Comparison of ENCODE assay signal across 9 mouse cellular contexts in genomic region chr12:86305635-86306243, GRCm38 (mm10). TPM values are rescaled to one million over a fixed set of nuclear protein-coding genes. Genes with fewer than 3 reads are reported as not detected.
DNase-seq lines count a peak whose midpoint lies in the region; ATAC-seq and TF ChIP-seq lines count a peak whose summit lies in the region.
"Had no signal": no experiment of that assay in that cellular context is flagged by ENCODE, and none has a peak within 500 bp of the region (broad histone marks: within the 10 kb centered on the region; RNA-seq: fewer than 3 reads in every experiment).

No protein-coding gene starts in this region.

- no peak for DNase-seq in gastrocnemius, adult 2 months
- no peak for DNase-seq in gastrocnemius, postnatal 25 days
- peak; percentile 42 to 55 for DNase-seq in kidney, postnatal 4 days
- DNase-seq in thymus, postnatal 14 days = peak; percentile 78
- no peak for DNase-seq in left cerebral cortex, adult 18-20 months (ENCODE audit: low spot score in 2 of 2)

- peak; percentile 42 for TF ChIP-seq CTCF in gastrocnemius, adult 2 months (IDR thresholded peaks at IDR 0.05)

- H3K4me2 ChIP-seq in heart, embryonic 15.5 days = peak overlapping the region; percentile 58

- no peak overlapping the region for H3K27ac ChIP-seq in gastrocnemius, adult 2 months
- no peak overlapping the region for H3K27ac ChIP-seq in brown adipose tissue, adult 24 weeks (replicated peaks; ENCODE audit: low read depth, low read length)
- no peak overlapping the region for H3K27ac ChIP-seq in heart, embryonic 15.5 days

- H3K4me1 ChIP-seq in brown adipose tissue, adult 24 weeks (ENCODE audit: control insufficient read depth, insufficient read depth, insufficient read length, low read length) = no peaks in the 10 kb centered on the region
- H3K4me1 ChIP-seq in heart, embryonic 15.5 days (replicated peaks) = peaks cover 11% of the 10 kb centered on the region

- intact Hi-C loops in gastrocnemius, adult 2 months (cut with DNase I) = loop anchor here (5.0 kb wide), 1 partner anchor 97 kb away; no protein-coding TSS in a partner anchor

- no peaks in the 10 kb centered on the region for H3K27me3 ChIP-seq in heart, embryonic 15.5 days
- H3K27me3 ChIP-seq: Patski had no signal

- no peaks in the 10 kb centered on the region for H3K36me3 ChIP-seq in heart, embryonic 15.5 days

- H3K9ac ChIP-seq in heart, embryonic 15.5 days = 0 out of 2 replicates have a peak overlapping the region, but pooled peaks have one; percentile 7

- no peaks in the 10 kb centered on the region for H3K9me3 ChIP-seq in heart, embryonic 15.5 days (replicated peaks)

- no peak for ATAC-seq in heart, embryonic 15.5 days (replicated peaks; ENCODE audit: insufficient number of reproducible peaks, insufficient read depth, low FRiP score, low read depth)
- ATAC-seq in megakaryocyte-erythroid progenitor cell, adult 5-6 weeks (replicated peaks; ENCODE audit: low FRiP score, low TSS enrichment, poor library complexity, severe bottlenecking) = peak; percentile 92
- ATAC-seq: Patski had no signal

- WGBS in heart, embryonic 15.5 days = 13% methylated on average over 15 of the region's 15 CpGs

- H3K4me3 ChIP-seq in gastrocnemius, adult 2 months = peak overlapping the region; percentile 58
- H3K4me3 ChIP-seq in brown adipose tissue, adult 24 weeks (ENCODE audit: insufficient read depth, low read depth, low read length) = peak overlapping the region; percentile 45; the same call in 1 of the 2 replicates
- H3K4me3 ChIP-seq in heart, embryonic 15.5 days = peak overlapping the region; percentile 36

RNA-seq across cellular contexts. Expression of gene Esrrb, which starts 55.2 kb away (rescaled TPM):
- 10 to 100 TPM in 1 of 2 experiments, 1 to 10 TPM in 1; 5.4 to 11.5 TPM for total RNA-seq in gastrocnemius, adult 2 months (2021)
- total RNA-seq in gastrocnemius, postnatal 25 days (2021) = 1 to 10 TPM; 1.7 to 5.4 TPM
- 0.32 and 0.71 TPM in 2 replicates for polyA plus RNA-seq in brown adipose tissue, adult 24 weeks (2012; ENCODE audit: insufficient read depth, insufficient read length, missing spikeins)
- 2.1 and 2.3 TPM in 2 replicates for polyA plus RNA-seq in heart, embryonic 15.5 days (2015; fragmentation: Nextera tagmentation; extraction: Ambion mirVana)
- not detected in 2 replicates for total RNA-seq in megakaryocyte-erythroid progenitor cell, adult 5-6 weeks (2014; fragmentation: Nextera tagmentation)
- not detected in 2 replicates for total RNA-seq in megakaryocyte-erythroid progenitor cell, adult 5-6 weeks (2017)
- 1 to 10 TPM; 1.3 to 2.1 TPM for total RNA-seq in left cerebral cortex, adult 18-20 months (2021)

Comparison
In these comparisons a context has a peak if more than half of its experiments do, and no peak if none do; other contexts are left out.
1. DNase-seq: peak in kidney, postnatal 4 days (2 of 2) and thymus, postnatal 14 days (single experiment); none in gastrocnemius, adult 2 months (single experiment), gastrocnemius, postnatal 25 days (single experiment) and left cerebral cortex, adult 18-20 months (0 of 2).
2. Peak in every context shown above with its lines, with median percentiles within 50 percentile points of each other: H3K4me3 ChIP-seq.